Mouse (Mus musculus) Patski (cell line): ENCODE results near the gene Cerk. TPM values are rescaled to one million over a fixed set of nuclear protein-coding genes. Genes with fewer than 3 reads are reported as not detected.

Experiments used
- ATAC-seq: fragments of 100-300 bp; one replicate; pipeline ENCODE4 v1.8.0; 2021
- CTCF ChIA-PET: fragments of 350-600 bp; sonication (Branson Sonifier 250); formaldehyde crosslinking; loops from one replicate; lab custom pipeline; 2022; ENCODE audit warnings: inconsistent platforms; lab: Charles Lee
- POLR2A ChIA-PET: fragments of 350-600 bp; sonication (Branson Sonifier 250); formaldehyde crosslinking; loops from one replicate; lab custom pipeline; 2022; ENCODE audit warnings: antibody characterized with exemption, inconsistent platforms; lab: Charles Lee
- DNase-seq: peaks from one replicate; pipeline ENCODE4 v3.0.0-alpha.2; 2011; ENCODE audit warnings: low read depth, low spot score
- H3K27me3 ChIP-seq: fragments of 371-371 bp; one replicate; pipeline ENCODE4 v1.5.1; 2021
- CTCF ChIP-seq: fragments of 100-300 bp; IDR thresholded peaks from one replicate; pipeline ENCODE4 v1.5.1; 2021
- in situ Hi-C: fragments of 300-500 bp; cut with MboI; formaldehyde crosslinking; loops from 3 replicates; pipeline ENCODE4 v1.11.1; 2018; ENCODE audit warnings: low pct_unique_long_range_greater_than_20kb, mixed read lengths
- polyA plus RNA-seq: library from polyadenylated mRNA; unstranded; gene quantifications from one replicate; pipeline ENCODE4 v1.2.3, GENCODE M21; 2021

Cerk gene
- polyA plus RNA-seq, 1 experiment from 2014 or later, result 46.2 TPM

DNA sequence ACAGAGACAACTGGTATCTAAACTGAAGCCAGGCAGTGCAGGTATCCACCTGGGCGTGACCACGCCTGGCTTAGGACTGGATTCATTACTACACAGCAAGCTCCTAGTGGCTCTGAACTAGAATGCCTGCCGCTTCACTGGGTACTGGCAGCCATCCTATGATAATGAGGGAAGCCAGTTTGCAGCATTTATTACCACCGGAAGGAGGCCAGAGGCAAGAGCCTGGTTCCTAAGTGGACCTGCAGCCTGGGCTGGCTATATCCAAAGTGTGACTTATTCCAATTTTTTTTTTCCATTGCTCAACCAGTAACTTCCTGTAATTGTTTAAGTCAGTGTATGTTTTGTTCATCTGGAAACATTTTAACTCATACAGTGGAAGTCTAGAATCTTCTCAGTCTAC is 20.4 kb upstream of the Cerk start:
- ATAC-seq (peak; percentile 10), DNase-seq (no peak)
- in situ Hi-C loops, result loop anchor here (10.0 kb wide), 1 partner anchor 152 kb away; the partner anchor contains the start of gene Gramd4

DNA sequence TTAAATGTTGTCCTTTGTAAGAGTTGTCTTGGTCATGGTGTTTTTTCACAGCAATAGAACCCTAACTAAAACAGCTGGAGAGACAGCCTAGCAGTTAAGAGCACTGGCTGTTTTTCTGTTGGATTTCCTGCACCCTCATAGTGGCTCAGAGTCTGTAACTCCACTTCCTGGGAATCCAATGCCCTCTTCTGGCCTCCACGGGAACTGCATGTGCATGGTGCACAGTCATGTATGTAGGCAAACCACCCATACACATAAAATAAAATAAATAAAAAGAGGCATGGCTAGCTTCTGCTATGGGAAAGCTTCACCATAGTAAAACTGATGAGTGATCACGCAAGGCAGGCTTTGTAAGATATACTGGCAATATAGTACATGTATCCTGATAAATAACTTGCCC is 19.4 kb upstream of the Cerk start:
- H3K27me3 ChIP-seq, result no peaks in the 10 kb centered on the region
- TF ChIP-seq CTCF, result no peak
- in situ Hi-C loops, result loop anchor here (10.0 kb wide), 1 partner anchor 150 kb away; the partner anchor contains the start of gene Gramd4
- DNase-seq (no peak), ATAC-seq (no peak)
- ChIA-PET POLR2A (no interaction called here), CTCF (interaction anchor here (0.9 to 1.0 kb wide), 2 partner anchors 17 to 66 kb away, joined by 4 to 6 read pairs; no protein-coding TSS in a partner anchor)

More for the DNA sequence above, 20.4 kb upstream of the Cerk start:
- ChIA-PET POLR2A (no interaction called here), CTCF (interaction anchor here (0.9 to 1.0 kb wide), 2 partner anchors 29 to 47 kb away, joined by 3 read pairs; no protein-coding TSS in a partner anchor)
- H3K27me3 ChIP-seq, result no peaks in the 10 kb centered on the region
- TF ChIP-seq CTCF, result no peak

DNA sequence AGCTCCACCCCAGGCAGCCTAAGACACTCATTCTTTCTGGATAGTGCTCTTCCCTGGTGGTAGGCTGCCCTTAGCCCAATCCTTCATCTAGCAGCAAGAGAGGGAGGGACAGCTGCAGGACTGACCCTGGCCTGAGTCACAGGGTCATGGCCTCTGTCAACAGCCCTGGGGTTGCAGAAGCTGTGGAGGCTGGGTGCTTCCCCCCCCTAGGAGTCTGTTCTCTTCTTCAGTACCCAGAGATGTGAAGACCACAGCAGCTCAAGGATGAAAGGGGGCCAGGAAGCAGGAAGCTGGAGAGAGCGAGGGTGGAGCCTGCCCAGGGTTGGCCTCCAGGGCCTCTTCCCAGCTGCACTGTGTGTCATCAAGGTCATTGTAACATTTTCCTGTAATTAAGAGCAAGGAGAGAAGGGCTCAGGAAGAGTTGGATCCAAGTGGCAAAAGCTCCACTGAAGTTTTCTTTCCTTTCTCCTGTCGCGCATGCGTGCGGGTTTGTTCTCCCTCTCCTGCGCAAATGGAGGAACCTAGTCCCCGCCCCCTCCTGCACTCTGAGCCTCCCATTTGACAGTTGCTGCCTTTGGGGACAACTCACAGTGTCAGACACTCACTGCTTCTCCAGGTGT is 18.1 kb upstream of the Cerk start:
- ChIA-PET POLR2A (interaction anchor here (1.0 to 5.6 kb wide), 2 partner anchors 9 to 16 kb away, joined by 3 to 44 read pairs; partner anchors contain the start of gene Cerk), CTCF (interaction anchor here (1.1 to 2.0 kb wide), 2 partner anchors 9 to 64 kb away, joined by 5 to 6 read pairs; partner anchors contain the start of gene Tbc1d22a)
- DNase-seq (no peak), ATAC-seq (no peak)
- in situ Hi-C loops, result loop anchor here (5.0 to 10.0 kb wide), 2 partner anchors 62 to 149 kb away; partner anchors contain the start of gene Gramd4
- H3K27me3 ChIP-seq, result no peaks in the 10 kb centered on the region
- no peak for TF ChIP-seq CTCF

DNA sequence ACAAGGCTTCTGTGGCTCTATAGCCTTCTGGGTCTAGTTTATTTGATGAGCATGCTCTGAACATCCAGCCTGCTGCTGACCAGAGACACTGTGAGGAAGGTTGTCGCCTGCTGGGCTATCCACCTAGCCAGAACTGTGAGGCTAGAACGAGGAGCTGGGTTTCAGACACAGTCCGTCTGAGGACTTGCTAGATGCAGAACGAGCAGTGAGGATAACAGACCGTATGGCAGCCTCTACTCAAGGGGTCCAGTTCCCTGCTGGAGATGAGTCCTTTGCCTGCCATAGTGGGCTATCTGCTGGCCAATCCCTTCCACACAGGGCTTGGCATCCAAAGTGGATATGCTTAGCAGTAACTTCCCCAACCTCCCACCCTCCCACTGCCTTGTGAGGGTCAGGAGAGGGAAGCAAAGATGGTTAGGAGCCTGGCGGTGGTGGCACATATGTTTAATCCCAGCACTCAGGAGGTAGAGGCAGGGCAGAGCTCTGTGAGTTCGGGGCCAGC is 17.4 kb upstream of the Cerk start:
- no peak for TF ChIP-seq CTCF
- in situ Hi-C loops, result loop anchor here (5.0 to 10.0 kb wide), 2 partner anchors 61 to 149 kb away; partner anchors contain the start of gene Gramd4
- ATAC-seq (no peak), DNase-seq (no peak)
- no peaks in the 10 kb centered on the region for H3K27me3 ChIP-seq
- ChIA-PET CTCF (interaction anchor here (1.1 to 2.9 kb wide), 4 partner anchors 10 to 63 kb away, joined by 5 to 17 read pairs (median 6); partner anchors contain the start of gene Tbc1d22a), POLR2A (interaction anchor here (0.6 to 5.6 kb wide), 3 partner anchors 15 to 525 kb away, joined by 3 to 44 read pairs (median 4); partner anchors contain the start of gene Cerk)

DNA sequence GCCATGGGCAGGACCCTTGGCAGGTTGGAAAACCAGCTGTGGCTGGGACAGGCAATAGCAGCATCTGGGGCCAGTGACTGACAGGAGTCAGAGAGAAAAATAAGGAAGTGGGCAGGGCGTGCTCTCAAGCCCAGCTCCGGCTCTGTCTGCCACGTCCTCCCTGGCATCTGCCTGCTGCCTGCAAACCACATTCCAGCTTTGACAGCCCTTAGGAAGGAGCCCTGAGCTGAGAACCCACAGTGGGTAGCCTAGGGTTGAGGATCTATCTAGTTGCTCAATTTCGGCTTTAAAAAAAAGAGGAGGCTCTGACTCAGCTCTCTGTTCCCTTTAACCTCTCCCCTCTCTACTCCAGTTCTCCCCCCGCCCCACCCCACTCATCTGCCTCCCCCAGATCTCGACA is 16.7 kb upstream of the Cerk start:
- ChIA-PET POLR2A (interaction anchor here (0.6 to 5.6 kb wide), 4 partner anchors 15 to 141 kb away, joined by 3 to 44 read pairs (median 4); partner anchors contain the start of gene Cerk), CTCF (interaction anchor here (1.1 to 2.9 kb wide), 5 partner anchors 10 to 29 kb away, joined by 3 to 17 read pairs (median 5); partner anchors contain the start of gene Tbc1d22a)

DNA sequence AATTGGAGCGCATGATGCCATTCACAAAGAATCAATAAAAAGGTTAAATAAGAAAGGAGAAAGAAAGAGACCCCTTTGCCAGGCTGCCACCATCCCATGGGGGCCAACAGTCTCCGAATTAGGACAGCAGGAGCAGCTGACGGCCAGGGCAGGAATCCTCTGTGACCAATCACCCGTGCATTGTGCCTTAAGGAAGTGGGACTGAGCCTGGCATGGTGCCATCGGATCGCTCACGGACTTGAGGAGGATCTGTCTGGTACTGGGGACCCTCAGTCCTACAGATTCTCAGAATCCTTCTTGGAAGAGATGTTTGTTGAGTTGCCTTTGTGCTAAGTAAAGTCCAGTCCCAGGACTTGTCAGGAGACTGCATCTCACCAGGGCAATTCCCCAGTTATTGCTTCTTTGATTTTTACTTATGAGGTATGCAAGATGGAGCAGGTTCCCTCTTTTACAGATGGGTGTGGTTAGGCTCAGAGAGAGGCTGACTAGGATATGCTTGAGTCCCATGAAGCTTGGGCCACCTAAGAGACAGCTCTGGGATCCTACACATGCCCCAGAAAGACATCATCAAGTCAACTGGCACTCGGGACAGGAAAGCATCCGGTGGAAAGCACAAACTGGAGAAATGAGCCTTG is 15.9 kb upstream of the Cerk start:
- POLR2A ChIA-PET, result interaction anchor here (0.7 to 5.6 kb wide), 3 partner anchors 14 to 70 kb away, joined by 3 to 44 read pairs (median 4); partner anchors contain the start of gene Cerk
- ATAC-seq, result no peak
- no peak for DNase-seq
- H3K27me3 ChIP-seq, result no peaks in the 10 kb centered on the region
- no peak for TF ChIP-seq CTCF
- in situ Hi-C loops, result loop anchor here (5.0 to 10.0 kb wide), 2 partner anchors 60 to 147 kb away; partner anchors contain the start of gene Gramd4
- CTCF ChIA-PET, result interaction anchor here (0.9 to 2.9 kb wide), 7 partner anchors 9 to 147 kb away, joined by 3 to 17 read pairs (median 4); partner anchors contain the start of gene Cerk

More for the DNA sequence above, 16.7 kb upstream of the Cerk start:
- H3K27me3 ChIP-seq, result no peaks in the 10 kb centered on the region
- no peak for TF ChIP-seq CTCF
- DNase-seq (no peak), ATAC-seq (peak; percentile 80)
- in situ Hi-C loops, result loop anchor here (5.0 to 10.0 kb wide), 2 partner anchors 60 to 148 kb away; partner anchors contain the start of gene Gramd4

DNA sequence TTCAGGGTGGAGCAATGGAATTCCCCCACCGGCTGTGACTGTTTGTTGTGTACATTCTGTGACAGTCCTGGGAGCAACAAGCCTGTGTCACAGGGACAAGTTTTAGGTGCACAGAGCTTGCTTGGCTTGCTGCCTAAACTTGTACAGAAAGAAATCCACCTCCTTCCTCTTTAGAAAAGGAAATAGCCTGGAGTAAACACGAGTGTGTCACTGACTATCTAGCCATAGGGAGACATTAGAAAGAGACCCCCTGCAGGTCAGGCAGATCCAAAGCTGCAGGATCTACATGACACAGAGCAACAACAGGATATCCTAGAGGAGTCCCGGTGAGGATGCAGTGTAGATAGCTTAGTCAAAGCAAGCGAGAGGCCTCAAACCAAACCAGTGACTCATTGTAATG is 15.2 kb upstream of the Cerk start:
- no peak for TF ChIP-seq CTCF
- ChIA-PET CTCF (interaction anchor here (0.9 to 2.9 kb wide), 5 partner anchors 12 to 147 kb away, joined by 3 to 17 read pairs (median 4); partner anchors contain the start of gene Cerk), POLR2A (interaction anchor here (0.7 to 5.6 kb wide), 2 partner anchors 13 to 49 kb away, joined by 4 to 44 read pairs; partner anchors contain the start of gene Cerk)
- in situ Hi-C loops, result loop anchor here (5.0 to 10.0 kb wide), 2 partner anchors 59 to 146 kb away; partner anchors contain the start of gene Gramd4
- peak; percentile 17 for ATAC-seq
- DNase-seq, result no peak
- no peaks in the 10 kb centered on the region for H3K27me3 ChIP-seq

DNA sequence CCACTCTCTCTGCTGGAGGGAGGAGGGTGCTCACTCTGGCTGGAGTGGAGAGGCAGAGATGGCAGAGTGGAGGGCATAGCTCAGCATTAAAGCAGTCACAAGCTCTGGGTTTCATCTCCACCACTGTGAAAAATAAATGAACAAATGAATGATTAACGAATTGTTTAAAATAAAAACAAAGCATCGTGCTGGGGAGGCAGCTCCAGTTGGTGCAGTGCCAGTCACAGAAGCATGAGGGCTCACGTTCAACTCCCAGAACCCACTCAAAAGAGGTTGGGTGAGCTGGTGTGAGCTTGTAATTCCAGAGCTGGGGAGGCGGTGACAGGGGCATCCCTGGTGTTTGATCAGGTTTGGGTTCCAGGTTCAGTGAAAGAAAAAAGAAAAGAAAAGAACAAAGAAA is 14.2 kb upstream of the Cerk start:
- POLR2A ChIA-PET, result interaction anchor here (0.7 to 5.6 kb wide), 2 partner anchors 12 to 58 kb away, joined by 5 to 44 read pairs; partner anchors contain the start of gene Cerk
- H3K27me3 ChIP-seq, result no peaks in the 10 kb centered on the region
- DNase-seq (no peak), ATAC-seq (no peak)
- CTCF ChIA-PET, result interaction anchor here (0.9 to 3.3 kb wide), 4 partner anchors 8 to 65 kb away, joined by 3 to 18 read pairs (median 6); partner anchors contain the start of gene Cerk
- TF ChIP-seq CTCF, result no peak
- in situ Hi-C loops, result loop anchor here (5.0 to 10.0 kb wide), 2 partner anchors 58 to 145 kb away; partner anchors contain the start of gene Gramd4

DNA sequence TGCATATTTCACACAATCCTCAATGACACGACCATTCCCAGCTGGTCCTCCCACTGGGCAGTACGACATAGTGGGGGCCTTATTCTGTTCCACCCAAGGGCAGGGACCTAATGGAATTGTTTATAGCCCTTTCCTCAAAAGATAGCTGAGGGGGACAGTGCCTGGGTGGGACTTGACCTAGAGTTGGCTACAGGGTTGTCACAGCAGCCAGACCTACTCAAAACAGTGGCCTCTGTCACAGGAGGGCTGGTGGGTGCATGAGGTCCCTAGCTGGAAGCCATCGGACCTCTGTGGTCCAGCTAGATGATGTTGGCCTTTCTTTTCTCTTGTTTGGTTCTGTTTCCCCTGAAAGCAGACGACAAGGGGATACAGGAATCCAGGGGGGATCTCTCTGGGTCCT is 13.5 kb upstream of the Cerk start:
- DNase-seq (no peak), ATAC-seq (no peak)
- H3K27me3 ChIP-seq, result no peaks in the 10 kb centered on the region
- in situ Hi-C loops, result no loop called here
- TF ChIP-seq CTCF, result no peak
- POLR2A ChIA-PET, result interaction anchor here (0.7 to 5.6 kb wide), 3 partner anchors 11 to 59 kb away, joined by 3 to 44 read pairs (median 5); partner anchors contain the start of gene Cerk
- CTCF ChIA-PET, result interaction anchor here (0.9 to 3.3 kb wide), 4 partner anchors 8 to 64 kb away, joined by 3 to 18 read pairs (median 6); partner anchors contain the start of gene Cerk
